Mouse (Mus musculus): ENCODE measurements around the gene Prkcb. TPM values are rescaled to one million over a fixed set of nuclear protein-coding genes. Genes with fewer than 3 reads are reported as not detected.
A peak's percentile ranks its signal among the peaks of the same experiment; 100 is the strongest.

Prkcb gene
- polyA plus RNA-seq, 1 experiment from 2014 or later: 170 TPM

DNA sequence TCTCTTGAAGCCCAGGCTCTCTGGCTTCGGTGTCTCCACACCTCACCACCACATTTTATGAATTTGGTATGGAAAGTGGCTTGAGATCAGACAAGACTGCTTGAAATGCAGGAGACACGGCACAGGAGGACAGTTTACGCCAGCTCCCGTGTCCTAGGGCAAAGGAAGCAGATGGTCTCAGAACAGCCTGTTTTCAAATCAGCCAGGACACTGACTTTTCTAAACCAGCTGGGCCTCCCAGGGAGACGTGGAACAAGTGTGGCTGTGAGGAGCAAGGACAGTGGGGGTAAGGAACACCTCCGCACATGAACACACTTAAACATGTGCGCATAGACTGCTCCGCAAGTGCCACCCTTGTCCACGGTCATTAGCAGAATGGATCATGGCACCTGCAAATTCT is 204.4 kb downstream of the Prkcb start:
- H3K27ac ChIP-seq (ENCODE audit: low read depth, low read length): no peak overlapping the region
- no peak overlapping the region for H3K9ac ChIP-seq (replicated peaks; ENCODE audit: low read depth, low read length)
- no peaks in the 10 kb centered on the region for H3K27me3 ChIP-seq (ENCODE audit: control insufficient read depth, insufficient read depth, low read length)
- ATAC-seq (ENCODE audit: low read depth): no peak
- no peak overlapping the region for H3K4me3 ChIP-seq (ENCODE audit: low read depth, low read length)
- no peaks in the 10 kb centered on the region for H3K36me3 ChIP-seq (ENCODE audit: control insufficient read depth, insufficient read depth, low read length)
- 68% methylated on average over 9 of the region's 9 CpGs for WGBS
- H3K4me2 ChIP-seq (ENCODE audit: low read depth, low read length): no peak overlapping the region
- no peaks in the 10 kb centered on the region for H3K4me1 ChIP-seq (ENCODE audit: control insufficient read depth, insufficient read depth, low read length)
- H3K9me3 ChIP-seq (ENCODE audit: control insufficient read depth, low read length): no peaks in the 10 kb centered on the region

DNA sequence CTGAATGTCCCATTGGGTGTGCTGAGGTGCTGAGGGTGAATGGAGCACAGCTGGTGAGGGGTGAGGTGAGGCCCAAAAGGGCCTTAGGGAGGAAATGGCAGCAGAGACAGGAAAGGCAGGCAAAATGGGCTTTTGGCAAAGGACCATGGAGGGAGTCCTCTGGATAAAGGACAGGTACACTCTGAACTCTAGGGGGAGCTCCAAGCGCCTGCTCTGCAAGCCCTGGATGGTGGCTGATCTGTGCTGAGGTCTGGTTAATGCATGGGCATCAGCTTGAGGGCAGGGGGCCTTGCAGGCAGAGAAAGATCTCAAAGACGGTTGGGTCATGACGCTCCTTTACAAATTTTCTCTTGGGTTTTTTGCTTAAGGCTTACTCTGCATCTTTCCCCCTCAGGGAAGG is 205.5 kb downstream of the Prkcb start:
- H3K4me2 ChIP-seq (ENCODE audit: low read depth, low read length): no peak overlapping the region
- peak; percentile 66; the same call in 1 of the 2 replicates for ATAC-seq (ENCODE audit: low read depth)
- no peaks in the 10 kb centered on the region for H3K27me3 ChIP-seq (ENCODE audit: control insufficient read depth, insufficient read depth, low read length)
- no peaks in the 10 kb centered on the region for H3K36me3 ChIP-seq (ENCODE audit: control insufficient read depth, insufficient read depth, low read length)
- WGBS: 27% methylated on average over 3 of the region's 3 CpGs
- H3K4me1 ChIP-seq (ENCODE audit: control insufficient read depth, insufficient read depth, low read length): no peaks in the 10 kb centered on the region
- H3K27ac ChIP-seq (ENCODE audit: low read depth, low read length): no peak overlapping the region
- no peaks in the 10 kb centered on the region for H3K9me3 ChIP-seq (ENCODE audit: control insufficient read depth, low read length)
- no peak overlapping the region for H3K4me3 ChIP-seq (ENCODE audit: low read depth, low read length)
- H3K9ac ChIP-seq (replicated peaks; ENCODE audit: low read depth, low read length): no peak overlapping the region

DNA sequence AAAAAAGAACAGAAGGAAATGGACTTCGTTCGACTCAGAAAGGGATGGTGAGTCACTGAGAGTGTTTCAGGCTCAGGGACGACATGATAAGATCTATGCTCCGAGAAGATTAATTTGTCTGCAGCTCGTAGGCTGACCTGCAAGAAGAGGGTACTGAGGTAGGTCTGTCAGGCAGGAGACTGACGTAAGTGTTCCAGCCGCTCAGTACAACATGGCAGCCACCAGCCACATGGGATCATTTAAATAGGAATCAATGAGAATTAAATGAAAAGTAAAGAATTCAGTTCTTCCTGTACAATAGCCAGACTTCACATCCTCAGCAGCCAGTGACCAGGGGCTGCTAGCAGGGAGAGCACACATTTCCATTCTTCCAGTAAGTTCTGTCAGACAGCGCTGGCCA is 209.0 kb downstream of the Prkcb start:
- H3K4me2 ChIP-seq (ENCODE audit: low read depth, low read length): no peak overlapping the region
- no peaks in the 10 kb centered on the region for H3K4me1 ChIP-seq (ENCODE audit: control insufficient read depth, insufficient read depth, low read length)
- H3K4me3 ChIP-seq (ENCODE audit: low read depth, low read length): no peak overlapping the region
- 85% methylated on average over 8 of the region's 8 CpGs for WGBS
- no peaks in the 10 kb centered on the region for H3K9me3 ChIP-seq (ENCODE audit: control insufficient read depth, low read length)
- H3K36me3 ChIP-seq (ENCODE audit: control insufficient read depth, insufficient read depth, low read length): no peaks in the 10 kb centered on the region
- H3K27ac ChIP-seq (ENCODE audit: low read depth, low read length): no peak overlapping the region
- no peaks in the 10 kb centered on the region for H3K27me3 ChIP-seq (ENCODE audit: control insufficient read depth, insufficient read depth, low read length)
- ATAC-seq (ENCODE audit: low read depth): no peak
- no peak overlapping the region for H3K9ac ChIP-seq (replicated peaks; ENCODE audit: low read depth, low read length)

DNA sequence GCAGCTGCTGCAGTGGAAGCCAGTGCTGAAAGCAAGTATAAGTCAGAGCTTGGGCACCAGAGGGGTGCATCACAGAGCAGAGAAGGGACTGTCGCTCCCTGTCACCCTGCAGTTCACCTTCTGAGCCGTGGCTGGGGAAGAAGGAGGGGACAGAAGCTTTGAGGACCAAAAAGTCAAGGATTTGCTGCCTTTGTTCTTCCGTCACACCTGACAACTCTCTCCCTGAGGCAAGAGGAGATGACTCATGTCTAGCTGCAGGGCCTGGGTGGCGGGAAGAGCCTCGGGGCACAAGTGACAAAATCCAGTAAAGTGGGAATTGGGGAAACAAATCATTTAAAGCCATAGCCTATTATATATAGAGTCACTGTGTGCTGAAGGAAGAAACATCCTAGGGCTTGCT is 209.9 kb downstream of the Prkcb start:
- Histone ChIP-seq H3K27me3 (ENCODE audit: control insufficient read depth, insufficient read depth, low read length) (no peaks in the 10 kb centered on the region), H3K9ac (replicated peaks; ENCODE audit: low read depth, low read length) (no peak overlapping the region), H3K27ac (ENCODE audit: low read depth, low read length) (no peak overlapping the region), H3K4me2 (ENCODE audit: low read depth, low read length) (no peak overlapping the region), H3K4me1 (ENCODE audit: control insufficient read depth, insufficient read depth, low read length) (no peaks in the 10 kb centered on the region), H3K36me3 (ENCODE audit: control insufficient read depth, insufficient read depth, low read length) (no peaks in the 10 kb centered on the region), H3K9me3 (ENCODE audit: control insufficient read depth, low read length) (no peaks in the 10 kb centered on the region), H3K4me3 (ENCODE audit: low read depth, low read length) (no peak overlapping the region)
- WGBS: 70% methylated on average over 5 of the region's 5 CpGs
- ATAC-seq (ENCODE audit: low read depth): no peak

GRCm38 (mm10) chr7:122499743-122500597 is 211.4 kb downstream of the Prkcb start:
- H3K27me3 ChIP-seq (ENCODE audit: control insufficient read depth, insufficient read depth, low read length): no peaks in the 10 kb centered on the region
- H3K27ac ChIP-seq (ENCODE audit: low read depth, low read length): 0 out of 2 replicates have a peak overlapping the region, but pooled peaks have one; percentile 22
- no peak overlapping the region for H3K9ac ChIP-seq (replicated peaks; ENCODE audit: low read depth, low read length)
- ATAC-seq (ENCODE audit: low read depth): no peak
- no peak overlapping the region for H3K4me3 ChIP-seq (ENCODE audit: low read depth, low read length)
- no peaks in the 10 kb centered on the region for H3K9me3 ChIP-seq (ENCODE audit: control insufficient read depth, low read length)
- 75% methylated on average over 9 of the region's 9 CpGs for WGBS
- no peaks in the 10 kb centered on the region for H3K36me3 ChIP-seq (ENCODE audit: control insufficient read depth, insufficient read depth, low read length)
- H3K4me2 ChIP-seq (ENCODE audit: low read depth, low read length): no peak overlapping the region
- H3K4me1 ChIP-seq (ENCODE audit: control insufficient read depth, insufficient read depth, low read length): no peaks in the 10 kb centered on the region

- 80% methylated on average over 2 of the region's 2 CpGs for WGBS
- no peak for ATAC-seq (ENCODE audit: low read depth)
- no peaks in the 10 kb centered on the region for H3K36me3 ChIP-seq (ENCODE audit: control insufficient read depth, insufficient read depth, low read length)
- no peak overlapping the region for H3K27ac ChIP-seq (ENCODE audit: low read depth, low read length)
- H3K9ac ChIP-seq (replicated peaks; ENCODE audit: low read depth, low read length): no peak overlapping the region
- H3K9me3 ChIP-seq (ENCODE audit: control insufficient read depth, low read length): no peaks in the 10 kb centered on the region
- H3K27me3 ChIP-seq (ENCODE audit: control insufficient read depth, insufficient read depth, low read length): no peaks in the 10 kb centered on the region
- H3K4me1 ChIP-seq (ENCODE audit: control insufficient read depth, insufficient read depth, low read length): no peaks in the 10 kb centered on the region
- H3K4me3 ChIP-seq (ENCODE audit: low read depth, low read length): no peak overlapping the region
- H3K4me2 ChIP-seq (ENCODE audit: low read depth, low read length): no peak overlapping the region
These were observed 217.9 kb downstream of the Prkcb start for GRCm38 (mm10) chr7:122506467-122506866.

GRCm38 (mm10) chr7:122509903-122510302 is 221.4 kb downstream of the Prkcb start:
- 70% methylated on average over 7 of the region's 7 CpGs for WGBS
- H3K36me3 ChIP-seq (ENCODE audit: control insufficient read depth, insufficient read depth, low read length): no peaks in the 10 kb centered on the region
- no peaks in the 10 kb centered on the region for H3K4me1 ChIP-seq (ENCODE audit: control insufficient read depth, insufficient read depth, low read length)
- no peak overlapping the region for H3K4me2 ChIP-seq (ENCODE audit: low read depth, low read length)
- ATAC-seq (ENCODE audit: low read depth): no peak
- H3K9me3 ChIP-seq (ENCODE audit: control insufficient read depth, low read length): no peaks in the 10 kb centered on the region
- no peak overlapping the region for H3K4me3 ChIP-seq (ENCODE audit: low read depth, low read length)
- H3K27ac ChIP-seq (ENCODE audit: low read depth, low read length): no peak overlapping the region
- H3K27me3 ChIP-seq (ENCODE audit: control insufficient read depth, insufficient read depth, low read length): no peaks in the 10 kb centered on the region
- no peak overlapping the region for H3K9ac ChIP-seq (replicated peaks; ENCODE audit: low read depth, low read length)

- Histone ChIP-seq H3K27me3 (ENCODE audit: control insufficient read depth, insufficient read depth, low read length) (no peaks in the 10 kb centered on the region), H3K4me1 (ENCODE audit: control insufficient read depth, insufficient read depth, low read length) (no peaks in the 10 kb centered on the region), H3K4me3 (ENCODE audit: low read depth, low read length) (no peak overlapping the region), H3K9ac (replicated peaks; ENCODE audit: low read depth, low read length) (no peak overlapping the region), H3K36me3 (ENCODE audit: control insufficient read depth, insufficient read depth, low read length) (no peaks in the 10 kb centered on the region), H3K4me2 (ENCODE audit: low read depth, low read length) (no peak overlapping the region), H3K27ac (ENCODE audit: low read depth, low read length) (no peak overlapping the region), H3K9me3 (ENCODE audit: control insufficient read depth, low read length) (no peaks in the 10 kb centered on the region)
- ATAC-seq (ENCODE audit: low read depth): no peak
- WGBS: 85% methylated on average over 13 of the region's 13 CpGs
These were observed 223.9 kb downstream of the Prkcb start for GRCm38 (mm10) chr7:122512430-122512966.

- Histone ChIP-seq H3K9me3 (ENCODE audit: control insufficient read depth, low read length) (no peaks in the 10 kb centered on the region), H3K36me3 (ENCODE audit: control insufficient read depth, insufficient read depth, low read length) (no peaks in the 10 kb centered on the region), H3K27me3 (ENCODE audit: control insufficient read depth, insufficient read depth, low read length) (no peaks in the 10 kb centered on the region), H3K4me2 (ENCODE audit: low read depth, low read length) (no peak overlapping the region), H3K4me1 (ENCODE audit: control insufficient read depth, insufficient read depth, low read length) (no peaks in the 10 kb centered on the region), H3K4me3 (ENCODE audit: low read depth, low read length) (no peak overlapping the region), H3K27ac (ENCODE audit: low read depth, low read length) (no peak overlapping the region), H3K9ac (replicated peaks; ENCODE audit: low read depth, low read length) (no peak overlapping the region)
- no peak for ATAC-seq (ENCODE audit: low read depth)
- WGBS: 43% methylated on average over 7 of the region's 7 CpGs
These were observed 232.5 kb downstream of the Prkcb start for GRCm38 (mm10) chr7:122520850-122521638.
